Mouse (Mus musculus): ENCODE measurements around the gene Klf9. TPM values are rescaled to one million over a fixed set of nuclear protein-coding genes. Genes with fewer than 3 reads are reported as not detected.

Gene Klf9
- total RNA-seq, 2 experiments from 2014 or later: 135 to 146 TPM

DNA sequence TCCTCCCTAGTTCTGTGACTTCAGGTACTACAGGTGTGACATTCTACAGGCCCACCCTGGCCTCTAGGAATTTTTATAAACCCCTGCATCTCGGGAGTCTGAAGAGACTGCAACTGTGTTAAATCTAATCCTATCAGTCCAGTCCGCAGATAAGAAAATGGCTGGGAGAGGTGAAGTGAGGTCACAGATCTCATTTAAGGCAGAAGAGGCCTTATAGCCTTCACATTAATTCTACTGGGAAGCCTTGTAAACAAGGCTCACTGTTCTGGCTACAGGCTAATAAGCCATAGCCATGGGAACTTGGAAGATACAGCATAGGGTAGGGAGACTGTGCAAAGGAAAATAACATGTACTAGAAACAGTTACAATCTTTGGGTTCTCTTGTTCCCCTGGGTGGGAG, 3.7 kb upstream of the Klf9 start:
- DNase-seq: no peak
- intact Hi-C loops (cut with DNase I): no loop called here

DNA sequence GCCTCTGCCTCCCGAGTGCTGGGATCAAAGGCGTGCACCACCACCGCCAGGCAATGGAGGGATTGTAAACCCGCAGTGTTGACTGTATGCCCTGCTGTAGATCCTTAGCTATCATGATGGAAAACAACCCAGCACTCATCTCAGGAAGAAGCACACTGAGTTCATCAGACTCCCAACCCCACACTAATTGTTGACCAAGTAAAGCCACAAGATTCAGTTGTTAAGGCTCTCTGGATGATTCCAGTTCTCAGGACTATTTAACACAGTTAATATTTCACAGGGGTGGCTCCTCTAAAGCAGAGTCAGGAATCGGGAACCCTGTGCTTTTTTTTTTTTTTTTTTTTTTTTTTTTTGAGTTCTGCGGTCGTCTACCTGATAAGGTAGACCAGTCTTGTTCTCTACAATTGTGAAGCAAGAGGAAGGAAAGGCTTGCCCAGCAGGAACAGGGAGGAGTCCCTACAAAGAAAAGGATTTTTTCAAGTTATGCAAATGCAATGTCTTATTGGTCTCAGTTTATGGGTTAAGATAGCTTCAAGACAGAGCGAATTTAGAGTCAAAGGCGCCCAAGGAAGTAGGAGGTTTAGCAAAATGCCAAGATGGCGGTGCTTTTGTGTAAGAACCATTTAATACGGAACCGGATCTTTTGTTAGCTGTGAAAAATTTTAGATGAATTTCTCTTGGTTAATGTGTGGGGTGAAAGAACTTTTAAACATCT, 1.1 kb upstream of the Klf9 start:
- DNase-seq: no peak
- intact Hi-C loops (cut with DNase I): no loop called here

DNA sequence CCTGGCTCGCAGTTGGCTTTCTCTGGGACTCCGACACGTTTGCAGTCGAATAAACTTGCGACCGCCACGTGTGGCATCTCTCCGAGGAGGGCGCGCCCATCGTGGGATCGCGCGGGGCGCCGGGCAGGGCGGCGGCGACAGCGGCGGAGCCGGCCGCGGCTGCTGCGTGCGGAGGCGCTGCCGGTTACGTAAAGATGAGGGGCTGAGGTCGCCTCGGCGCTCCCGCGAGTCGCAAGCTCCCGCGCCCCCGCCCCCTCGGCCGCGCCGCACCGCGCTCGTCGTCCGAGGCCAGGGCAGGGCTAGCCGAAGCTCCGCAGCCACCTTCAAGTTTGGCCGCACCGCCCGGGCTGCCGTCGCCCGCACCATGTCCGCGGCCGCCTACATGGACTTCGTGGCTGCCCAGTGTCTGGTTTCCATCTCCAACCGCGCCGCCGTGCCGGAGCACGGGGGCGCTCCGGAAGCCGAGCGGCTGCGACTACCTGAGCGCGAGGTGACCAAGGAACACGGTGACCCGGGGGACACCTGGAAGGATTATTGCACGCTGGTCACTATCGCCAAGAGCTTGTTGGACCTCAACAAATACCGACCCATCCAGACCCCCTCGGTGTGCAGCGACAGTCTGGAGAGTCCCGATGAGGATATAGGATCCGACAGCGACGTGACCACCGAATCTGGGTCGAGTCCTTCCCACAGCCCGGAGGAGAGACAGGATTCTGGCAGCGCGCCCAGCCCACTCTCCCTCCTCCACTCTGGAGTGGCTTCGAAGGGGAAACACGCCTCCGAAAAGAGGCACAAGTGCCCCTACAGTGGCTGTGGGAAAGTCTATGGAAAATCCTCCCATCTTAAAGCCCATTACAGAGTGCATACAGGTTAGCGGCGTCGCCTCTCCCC, 610 bp downstream of the Klf9 start:
- peak; percentile 85 to 86 for DNase-seq
- intact Hi-C loops (cut with DNase I): loop anchor here (2.0 kb wide), 1 partner anchor 225 kb away; no protein-coding TSS in a partner anchor

DNA sequence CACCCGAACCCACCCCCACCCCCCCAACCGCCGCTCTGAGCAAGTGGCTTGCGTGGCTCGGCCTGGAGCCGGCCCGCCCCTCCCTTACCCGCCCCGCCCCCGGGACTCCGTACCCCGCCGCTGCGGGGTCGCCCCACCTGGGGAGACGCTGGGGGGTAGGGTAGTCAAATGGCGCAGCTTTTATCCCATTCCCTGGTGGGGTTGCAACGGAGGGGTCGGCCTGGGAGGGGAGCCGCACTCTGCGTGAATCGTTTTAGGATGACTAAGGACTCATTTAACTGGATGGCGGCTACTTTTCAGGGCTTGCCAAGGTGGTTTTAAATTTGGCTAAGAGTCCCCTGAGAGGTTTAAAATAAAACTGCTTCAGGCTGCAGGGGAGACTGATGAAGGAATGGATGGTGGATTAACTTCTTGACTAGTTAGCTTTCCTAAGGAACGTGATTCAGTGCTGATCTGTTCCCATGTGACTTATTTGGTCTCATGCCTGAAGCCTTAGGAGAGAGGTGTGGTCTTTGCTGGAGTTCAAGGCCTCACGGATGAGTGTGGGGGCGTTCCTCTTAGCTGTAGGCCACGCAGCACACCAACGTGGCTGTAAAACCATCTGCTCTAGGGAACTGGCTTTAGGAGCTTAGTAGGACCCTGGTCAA, 1.5 kb downstream of the Klf9 start:
- intact Hi-C loops (cut with DNase I): loop anchor here (2.0 kb wide), 1 partner anchor 226 kb away; no protein-coding TSS in a partner anchor
- DNase-seq: peak in 1 of 2 experiments; percentile 66

DNA sequence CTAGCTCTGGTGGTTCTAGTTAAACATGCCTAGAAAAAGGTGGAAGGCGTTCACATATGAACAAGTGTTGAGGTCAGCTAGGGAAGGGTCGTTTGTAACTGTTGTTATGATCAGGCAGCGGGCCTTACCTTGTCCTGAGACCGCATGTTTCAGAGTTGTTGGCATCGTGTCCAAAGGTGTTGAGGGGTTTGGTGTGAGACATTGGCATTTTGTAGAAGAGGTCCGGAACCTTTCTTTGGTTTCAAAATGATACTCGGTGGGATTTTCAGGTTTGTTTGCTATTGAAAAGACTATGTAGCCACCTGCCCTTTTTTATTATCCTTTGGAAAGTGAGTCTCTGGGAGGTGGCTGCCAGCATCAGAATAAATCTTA, 2.0 kb downstream of the Klf9 start:
- intact Hi-C loops (cut with DNase I): loop anchor here (2.0 kb wide), 1 partner anchor 226 kb away; no protein-coding TSS in a partner anchor
- DNase-seq: no peak

DNA sequence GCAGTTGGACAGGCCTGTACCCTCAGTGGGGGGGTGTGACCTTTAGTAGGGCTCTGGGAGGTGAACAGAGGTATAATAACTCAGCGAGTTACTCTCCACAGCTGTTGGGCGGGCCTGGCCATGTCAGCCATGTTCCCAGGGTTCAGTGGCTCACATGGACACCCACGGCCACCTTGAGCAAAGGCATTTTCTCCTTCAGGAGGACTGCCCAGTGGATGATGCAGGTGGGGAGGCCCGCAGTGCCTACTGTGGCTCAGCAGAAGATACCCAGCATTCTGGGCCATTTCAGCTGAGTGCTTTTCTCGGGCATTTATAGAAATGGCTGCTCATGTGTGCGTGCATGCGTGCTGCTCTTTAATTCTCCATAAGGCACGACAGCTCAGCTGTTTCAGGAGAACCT, 2.5 kb downstream of the Klf9 start:
- DNase-seq: peak in 1 of 2 experiments; percentile 57
- intact Hi-C loops (cut with DNase I): loop anchor here (2.0 kb wide), 1 partner anchor 227 kb away; no protein-coding TSS in a partner anchor

DNA sequence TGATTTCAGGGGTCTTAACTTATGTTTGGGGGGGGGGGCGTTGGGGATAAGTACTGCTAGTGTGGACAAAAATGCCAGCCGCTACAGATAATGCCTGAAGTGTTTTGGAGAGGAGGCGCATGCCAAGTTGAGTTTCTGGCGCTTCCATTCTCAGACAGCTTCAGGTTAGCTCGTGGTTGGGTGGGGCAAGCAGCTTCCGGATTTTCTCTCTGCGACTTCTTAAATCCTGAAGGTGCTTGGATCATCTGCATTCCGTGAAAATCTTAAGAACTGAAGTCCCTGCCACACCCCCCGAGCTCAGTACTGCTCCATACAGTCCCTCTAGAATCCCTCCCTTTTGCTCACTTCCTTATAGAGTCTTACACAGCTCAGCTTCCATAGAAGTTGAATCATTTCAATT, 3.0 kb downstream of the Klf9 start:
- no peak for DNase-seq
- intact Hi-C loops (cut with DNase I): no loop called here

DNA sequence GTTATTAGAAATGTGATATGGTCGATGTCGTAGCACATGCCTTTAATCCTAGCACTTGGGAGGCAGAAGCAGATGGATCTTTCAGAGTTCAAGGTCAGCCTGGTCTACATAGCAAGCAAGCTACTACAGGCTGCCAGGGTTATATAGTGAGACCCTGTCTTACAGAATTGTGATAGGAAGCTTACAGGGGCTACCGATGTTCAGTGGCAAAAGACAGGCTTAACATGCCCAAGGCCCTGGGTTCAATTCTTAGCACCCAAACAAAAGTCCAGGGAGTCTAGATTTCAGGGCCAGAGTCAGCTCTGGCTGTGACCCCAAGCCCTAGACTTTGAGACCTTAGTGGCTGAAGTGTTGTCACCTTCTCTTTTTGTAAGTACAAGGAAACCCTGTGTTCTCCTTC, 4.1 kb downstream of the Klf9 start:
- intact Hi-C loops (cut with DNase I): loop anchor here (5.0 kb wide), 1 partner anchor 138 kb away; no protein-coding TSS in a partner anchor

DNA sequence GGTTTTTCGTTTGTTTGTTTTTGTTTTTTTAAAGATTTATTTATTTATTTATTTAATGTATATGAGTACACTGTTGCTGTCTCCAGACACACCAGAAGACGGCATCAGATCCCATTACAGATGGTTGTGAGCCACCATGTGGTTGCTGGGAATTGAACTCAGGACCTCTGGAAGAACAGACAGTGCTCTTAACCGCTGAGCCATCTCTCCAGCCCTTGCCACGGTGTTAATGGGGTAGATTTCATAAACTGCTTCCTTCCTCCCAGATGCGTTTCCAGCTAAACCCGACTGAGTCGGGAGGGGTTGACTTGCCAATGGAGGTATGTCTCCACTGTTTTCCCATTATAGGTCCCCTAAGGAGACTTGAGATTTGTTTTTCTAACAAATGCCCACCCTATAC, 4.5 kb downstream of the Klf9 start:
- peak in 1 of 2 experiments; percentile 13 for DNase-seq
- intact Hi-C loops (cut with DNase I): loop anchor here (5.0 kb wide), 1 partner anchor 138 kb away; no protein-coding TSS in a partner anchor

More for the DNA sequence above, 4.1 kb downstream of the Klf9 start:
- peak in 1 of 2 experiments; percentile 5 for DNase-seq

DNA sequence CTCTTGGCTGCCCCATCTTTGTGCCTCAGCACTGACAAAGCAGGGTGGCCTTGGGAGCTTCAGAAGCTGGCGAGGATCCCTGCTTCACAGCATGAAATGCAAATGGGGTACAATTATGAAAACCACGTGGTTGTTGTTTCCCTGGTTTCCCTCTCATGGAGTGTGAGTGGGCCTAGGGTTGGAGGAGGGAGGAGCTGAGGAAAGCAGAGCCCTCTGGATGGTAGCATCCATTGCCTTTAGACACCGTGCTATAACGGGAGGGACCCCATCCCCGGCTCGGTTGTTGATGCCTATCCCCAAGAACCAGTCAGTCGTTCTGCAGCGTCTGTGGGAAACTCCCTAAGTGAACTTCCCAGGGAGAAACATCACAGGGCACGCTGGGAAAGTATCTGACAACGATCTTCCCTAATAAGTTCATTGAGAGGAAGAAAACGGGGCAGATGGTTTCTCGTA, 5.4 kb downstream of the Klf9 start:
- peak; percentile 29 to 42 for DNase-seq
- intact Hi-C loops (cut with DNase I): loop anchor here (5.0 kb wide), 1 partner anchor 139 kb away; no protein-coding TSS in a partner anchor

DNA sequence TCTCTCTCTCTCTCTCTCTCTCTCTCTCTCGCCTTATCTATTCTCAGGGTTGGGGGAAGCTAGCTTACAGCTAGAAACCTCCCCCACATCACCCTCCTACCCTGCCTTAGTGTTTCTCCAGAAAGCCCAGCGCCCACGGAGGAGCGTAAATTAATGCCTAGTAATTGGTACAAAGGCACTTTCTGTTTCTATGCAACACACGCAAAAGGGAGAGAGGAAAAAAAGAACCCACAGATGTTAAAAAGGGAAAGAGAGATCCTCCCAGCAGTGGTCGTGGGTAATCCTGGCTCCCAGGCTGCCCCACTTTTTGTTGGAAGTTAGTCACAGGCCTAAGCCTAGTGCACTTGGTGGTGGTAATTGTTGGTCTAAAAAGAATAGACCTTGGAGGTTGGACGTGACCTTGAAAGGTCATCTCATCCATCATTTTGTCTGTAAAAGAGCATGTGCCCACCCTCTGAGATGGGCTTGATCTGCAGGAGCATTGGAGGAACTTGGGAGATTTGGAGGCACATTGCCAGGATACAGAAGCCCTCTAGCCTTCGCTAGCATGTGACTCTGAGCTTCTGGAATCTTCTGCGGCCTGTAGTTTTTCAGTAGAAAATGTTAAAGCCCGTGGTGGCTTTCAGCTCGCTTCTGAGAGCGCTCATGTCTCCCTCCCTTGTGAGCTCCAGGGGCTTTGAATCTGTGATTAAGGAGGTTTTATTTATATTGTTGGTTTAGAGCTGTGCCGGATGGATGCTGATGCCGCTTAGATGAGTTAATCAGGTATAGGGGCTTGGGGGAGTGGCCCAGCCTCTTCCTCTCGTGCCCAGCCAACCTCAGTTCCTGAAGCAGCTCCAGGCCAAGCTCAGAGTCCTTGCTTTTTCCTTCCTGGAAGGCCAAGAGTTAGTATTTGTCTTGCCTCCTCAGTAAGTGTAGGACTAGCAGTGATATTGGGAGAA, 6.3 kb downstream of the Klf9 start:
- peak; percentile 34 to 39 for DNase-seq
- intact Hi-C loops (cut with DNase I): loop anchor here (5.0 kb wide), 1 partner anchor 140 kb away; no protein-coding TSS in a partner anchor

DNA sequence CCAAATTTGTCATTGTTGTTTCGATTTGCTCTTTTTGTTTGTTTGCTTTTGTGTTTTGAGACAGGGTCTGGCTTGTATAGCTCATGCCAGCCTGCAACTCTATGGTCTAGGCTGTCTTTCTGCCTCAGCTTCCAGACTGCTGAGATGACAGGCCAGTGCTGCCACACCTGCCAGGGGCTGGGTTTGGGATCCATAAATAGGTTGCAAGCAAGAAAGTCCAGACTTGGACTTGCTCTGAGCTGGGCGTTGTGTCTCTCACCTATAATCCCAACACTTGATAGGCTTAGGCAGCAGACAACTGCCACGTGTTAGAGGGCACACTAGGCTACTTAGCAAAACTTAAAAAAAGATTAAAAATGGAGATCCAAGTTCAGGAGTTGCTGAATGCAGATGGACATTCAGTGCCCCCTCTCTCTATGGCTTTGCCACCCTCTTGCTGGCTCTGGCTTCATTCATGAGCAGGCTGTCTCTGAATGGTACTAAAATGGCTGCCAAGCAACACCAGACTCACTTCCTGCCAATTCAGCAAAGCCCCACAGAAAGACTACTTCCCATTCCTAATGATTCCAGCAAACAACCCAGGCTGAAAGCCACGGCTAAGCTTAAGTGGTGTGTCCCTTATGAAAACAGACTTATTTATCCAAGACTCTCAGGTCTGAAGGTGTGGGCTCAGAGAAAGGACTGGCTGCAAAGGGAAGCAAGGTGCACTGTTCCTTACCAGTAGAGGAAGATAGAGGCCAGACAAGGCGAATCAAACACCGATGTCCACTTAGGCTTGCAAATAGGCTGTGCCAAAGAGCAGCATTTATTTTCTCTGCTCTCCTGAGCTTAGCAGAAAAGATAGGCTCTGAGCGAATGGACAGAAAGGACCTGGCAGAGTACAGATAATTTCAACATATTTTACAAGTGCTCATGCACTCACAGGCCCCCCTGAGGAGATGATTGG, 8.7 kb downstream of the Klf9 start:
- peak; percentile 29 to 47 for DNase-seq
- intact Hi-C loops (cut with DNase I): loop anchor here (5.0 kb wide), 3 partner anchors 73 to 212 kb away; no protein-coding TSS in a partner anchor

DNA sequence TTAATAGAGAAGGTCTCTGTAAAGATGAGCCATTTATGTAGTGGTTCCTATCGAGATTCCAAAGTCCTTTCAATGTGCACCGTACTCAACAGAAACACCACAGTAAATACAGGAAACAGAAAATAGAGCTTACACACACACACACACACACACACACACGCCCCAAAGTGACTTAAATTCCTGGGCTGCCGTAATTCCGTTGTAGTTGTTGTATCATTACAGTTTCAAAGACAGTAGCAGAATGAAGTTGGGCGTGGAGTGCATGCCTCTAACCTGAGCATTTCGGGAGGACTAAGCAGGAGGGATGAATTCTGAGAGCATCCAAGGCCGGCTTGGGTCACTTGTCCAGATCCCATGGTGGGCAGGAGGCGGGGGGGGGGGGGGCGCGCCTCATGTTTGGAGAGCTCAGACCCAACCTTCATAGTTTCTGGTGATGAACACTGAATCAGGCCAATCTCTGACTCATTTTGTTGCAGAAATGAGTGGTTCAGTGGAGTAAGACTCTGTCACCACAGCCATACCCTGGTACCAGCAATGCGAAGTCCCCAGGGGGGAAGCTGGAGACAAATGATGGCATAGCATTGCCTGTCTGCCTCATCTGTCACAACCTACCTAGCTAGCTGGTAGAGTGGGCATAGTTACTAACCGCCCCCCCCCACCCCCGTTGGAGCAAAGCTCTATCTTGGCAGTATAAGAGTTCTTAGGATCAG, 9.7 kb downstream of the Klf9 start:
- DNase-seq: no peak
- intact Hi-C loops (cut with DNase I): loop anchor here (5.0 kb wide), 2 partner anchors 72 to 213 kb away; no protein-coding TSS in a partner anchor

DNA sequence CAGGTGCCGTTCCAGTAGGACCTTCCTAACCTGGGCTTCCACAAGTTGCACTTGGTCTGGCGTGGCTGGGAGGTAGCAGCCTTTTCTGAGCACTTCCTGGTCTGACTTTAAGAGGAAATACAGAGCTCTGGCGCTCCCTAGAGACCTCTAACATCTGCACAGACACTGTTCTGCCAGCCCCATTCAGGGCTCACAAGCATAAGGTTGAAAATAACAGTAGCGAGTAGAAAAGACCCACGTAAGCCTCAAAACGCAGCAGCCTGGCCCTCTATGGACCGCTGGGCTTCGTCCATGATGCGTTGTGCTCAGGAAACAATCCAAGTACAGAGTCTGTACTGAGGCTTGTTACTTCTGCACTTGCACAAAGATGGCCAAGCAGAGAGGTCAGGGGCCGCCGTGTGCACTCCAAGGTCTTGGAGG, 10.6 kb downstream of the Klf9 start:
- DNase-seq: peak in 1 of 2 experiments; percentile 67
- intact Hi-C loops (cut with DNase I): loop anchor here (5.0 kb wide), 2 partner anchors 71 to 214 kb away; no protein-coding TSS in a partner anchor

DNA sequence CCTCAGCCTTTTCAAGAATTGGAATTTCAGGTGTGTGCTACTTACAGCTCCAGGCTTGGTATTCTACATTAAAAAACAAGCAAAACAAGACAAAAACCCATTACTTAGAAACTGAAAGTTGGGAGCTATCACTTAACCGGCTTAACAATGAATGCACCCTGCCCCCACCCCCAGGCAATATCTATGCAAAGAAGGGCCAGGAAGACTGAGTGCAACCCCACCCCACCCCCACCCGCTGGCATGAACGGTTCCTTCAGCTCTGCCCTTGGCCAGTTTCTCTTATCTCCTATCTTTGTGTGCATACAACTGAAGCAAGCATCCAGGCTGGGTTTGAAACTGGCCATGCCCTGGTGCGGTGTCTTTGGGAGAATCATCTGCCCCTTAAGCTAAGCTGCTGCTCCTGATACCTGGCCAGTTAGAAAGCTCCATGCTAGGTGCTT, 11.2 kb downstream of the Klf9 start:
- no peak for DNase-seq
- intact Hi-C loops (cut with DNase I): loop anchor here (5.0 kb wide), 2 partner anchors 70 to 215 kb away; no protein-coding TSS in a partner anchor

DNA sequence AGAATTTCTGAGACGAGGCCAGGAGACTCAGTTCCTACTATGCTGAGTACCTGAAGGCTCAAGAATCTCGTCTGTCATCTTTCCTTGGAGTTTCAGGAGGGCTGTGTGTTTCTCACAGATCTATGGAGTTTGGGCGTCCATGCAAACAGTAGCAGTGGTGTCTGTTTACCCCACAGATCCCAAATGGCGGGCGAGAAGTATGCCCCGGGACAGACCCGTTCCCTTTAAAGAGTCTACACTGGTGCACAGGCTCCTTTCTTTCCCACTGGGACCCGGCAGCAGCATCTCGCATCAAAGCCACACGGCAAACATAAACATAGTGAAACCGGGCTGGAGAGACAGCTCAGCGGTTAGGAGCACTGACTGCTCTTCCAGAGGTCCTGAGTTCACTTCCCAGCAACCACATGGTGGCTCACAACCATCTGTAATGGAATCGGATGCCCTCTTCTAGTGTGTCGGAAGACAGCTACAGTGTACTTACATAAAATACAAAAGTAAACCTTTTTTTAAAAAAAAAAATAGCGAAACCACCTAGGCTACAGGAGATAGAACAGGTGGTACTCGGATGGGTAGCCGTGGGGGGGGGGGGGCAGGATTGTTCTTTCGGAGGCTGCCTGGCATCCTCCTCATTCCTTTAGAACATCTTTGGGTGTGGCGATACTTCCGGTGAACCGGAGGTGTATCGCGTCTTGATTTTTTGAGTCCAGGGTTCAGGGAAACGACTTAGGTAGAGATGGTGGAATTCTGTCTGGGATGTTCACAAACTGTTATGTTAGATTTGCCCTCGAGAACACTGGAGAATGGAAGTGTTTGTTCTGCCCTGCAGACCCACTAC, 12.0 kb downstream of the Klf9 start:
- intact Hi-C loops (cut with DNase I): loop anchor here (5.0 kb wide), 2 partner anchors 69 to 216 kb away; no protein-coding TSS in a partner anchor
- DNase-seq: peak in 1 of 2 experiments; percentile 16

All from heart, postnatal 36 days (tissue).